Mouse (Mus musculus): ENCODE measurements around the gene Mtap.

The Mtap gene

DNA sequence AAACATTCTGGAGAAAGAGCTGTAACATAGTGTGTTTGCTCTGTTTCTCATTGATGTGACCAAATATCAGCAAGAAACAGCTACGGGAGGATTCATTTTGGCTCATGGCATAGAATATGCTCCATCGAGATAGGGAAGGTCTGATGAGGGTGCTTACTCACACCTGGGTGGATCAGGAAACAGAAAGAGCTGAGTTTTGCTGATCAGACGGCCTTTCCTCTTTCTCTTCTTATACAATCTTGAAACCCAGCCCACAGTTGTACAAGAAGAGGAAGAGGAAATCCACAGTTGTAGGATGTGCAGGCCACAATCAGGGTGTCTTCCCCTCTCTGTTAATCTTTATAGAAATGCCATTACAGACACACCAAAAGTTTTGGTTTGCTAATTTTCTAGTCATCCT lies 75.3 kb downstream of the Mtap start:
- peak; percentile 16 for DNase-seq (ENCODE audit: low read depth)
